Mouse (Mus musculus) right cerebral cortex, postnatal 4 days (tissue): ENCODE results near the gene Fscn1.

ENCODE experiments used
- DNase-seq: peaks from one replicate; pipeline ENCODE4 v3.0.0-alpha.2; 2022

Fscn1 gene

GRCm38 (mm10) chr5:142959576-142960556 is at the start of gene Fscn1:
Fscn1 (plus strand) TSS chr5:142960343.
- peak; percentile 98 for DNase-seq

DNA sequence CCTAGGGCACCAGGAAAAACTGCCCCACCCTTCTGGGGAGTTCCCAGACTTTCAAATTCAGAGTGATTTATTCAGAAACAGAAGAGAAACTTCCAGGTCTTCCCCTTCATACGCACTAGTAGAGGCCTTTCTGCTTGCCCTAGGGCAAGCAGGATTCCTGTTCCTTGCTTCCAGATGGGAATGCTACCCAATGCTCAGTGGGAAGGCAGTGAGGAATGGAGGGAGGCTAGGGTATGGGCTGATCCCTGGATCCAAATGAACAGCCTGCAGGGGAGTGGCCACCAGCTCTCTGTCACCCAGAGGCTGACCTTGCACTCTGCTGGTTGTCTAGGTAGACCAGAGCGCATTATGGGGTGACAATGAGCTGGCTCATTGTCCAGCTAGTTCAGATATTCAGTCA is 48.5 kb upstream of the Fscn1 start:
- DNase-seq: no peak

- no peak for DNase-seq
Observed at GRCm38 (mm10) chr5:142912320-142912719, 47.8 kb upstream of the Fscn1 start.

DNA sequence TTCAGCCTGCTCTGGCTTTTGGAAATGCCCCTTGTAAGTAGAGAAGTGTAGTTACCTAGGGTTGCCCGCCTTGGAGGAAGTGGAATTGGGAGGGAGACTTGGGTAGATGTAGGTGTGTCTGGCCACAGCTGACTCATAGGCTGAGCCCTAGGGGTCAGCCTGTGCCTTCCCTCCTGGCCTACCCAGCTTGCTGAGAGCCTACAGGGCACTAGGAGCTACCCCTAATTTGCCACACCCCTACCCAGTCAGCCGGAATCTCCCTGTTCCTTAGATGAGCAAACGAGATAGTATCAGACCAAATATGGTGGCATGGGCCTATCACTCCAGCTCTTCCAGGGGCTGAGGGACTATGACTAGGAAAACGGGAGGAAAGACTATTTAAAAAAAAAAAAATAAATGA is 47.4 kb upstream of the Fscn1 start:
- DNase-seq: no peak

GRCm38 (mm10) chr5:142915231-142915630 is 44.9 kb upstream of the Fscn1 start:
- DNase-seq: no peak

DNA sequence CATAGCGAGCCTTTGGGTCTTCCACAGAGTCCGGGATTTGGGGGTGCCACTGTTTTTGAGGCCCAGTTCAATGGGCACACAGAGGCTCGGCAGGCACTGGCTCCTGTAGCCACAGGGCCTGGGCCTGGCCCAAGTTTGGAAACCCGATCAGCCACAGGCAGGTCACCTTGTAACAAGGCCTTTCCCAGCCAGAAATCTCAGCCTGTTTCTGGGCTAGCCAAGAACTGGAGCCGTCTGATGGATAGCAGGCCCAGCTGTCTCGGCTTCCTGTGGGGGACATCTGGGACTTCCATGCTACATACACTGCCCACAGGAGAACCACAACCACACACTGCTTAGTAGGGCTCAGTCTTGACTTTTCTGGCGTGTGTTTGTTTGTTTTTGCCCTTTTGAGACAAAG is 43.5 kb upstream of the Fscn1 start:
- no peak for DNase-seq

- no peak for DNase-seq
Observed at GRCm38 (mm10) chr5:142917402-142917801, 42.7 kb upstream of the Fscn1 start.

GRCm38 (mm10) chr5:142920311-142921073 is 39.7 kb upstream of the Fscn1 start:
- DNase-seq: no peak

- DNase-seq: no peak
Observed at GRCm38 (mm10) chr5:142921074-142921459, 39.1 kb upstream of the Fscn1 start.

DNA sequence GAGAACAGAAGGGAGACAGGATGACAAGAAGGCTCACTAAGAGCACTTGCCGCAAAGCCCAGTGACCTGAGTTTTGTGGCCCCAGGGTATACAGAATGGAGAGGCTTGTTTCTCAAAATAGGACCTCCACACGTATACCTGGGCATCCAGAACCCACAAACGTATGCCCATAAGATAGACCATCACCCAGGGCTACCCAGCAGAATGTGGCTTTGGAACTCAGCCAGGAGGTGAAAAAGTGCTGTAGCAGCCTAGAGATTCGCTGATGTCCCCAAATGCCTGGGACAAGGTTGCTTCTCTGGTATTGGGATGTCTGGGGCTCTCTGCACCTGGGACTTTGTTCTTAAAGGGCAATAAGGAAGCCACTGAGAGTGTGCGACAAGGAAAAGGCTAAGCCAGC is 37.9 kb upstream of the Fscn1 start:
- no peak for DNase-seq

DNA sequence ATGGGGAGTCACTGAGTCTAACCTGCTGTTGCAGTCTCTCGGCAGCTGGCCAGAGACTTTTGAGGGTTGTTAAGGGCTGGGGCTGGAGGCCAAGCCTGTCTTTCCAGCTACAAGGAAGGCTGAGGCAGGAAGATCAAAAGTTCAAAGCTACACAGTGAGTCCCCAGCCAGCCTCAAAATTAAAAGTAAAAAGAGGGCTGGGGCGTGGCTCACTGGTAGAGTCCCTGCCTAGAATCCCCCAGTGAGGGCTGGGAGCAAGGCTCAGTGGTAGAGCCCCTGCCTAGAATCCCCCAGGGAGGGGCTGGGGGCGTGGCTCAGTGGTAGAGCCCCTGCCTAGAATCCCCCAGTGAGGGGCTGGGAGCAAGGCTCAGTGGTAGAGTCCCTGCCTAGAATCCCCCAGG is 36.4 kb upstream of the Fscn1 start:
- no peak for DNase-seq

DNA sequence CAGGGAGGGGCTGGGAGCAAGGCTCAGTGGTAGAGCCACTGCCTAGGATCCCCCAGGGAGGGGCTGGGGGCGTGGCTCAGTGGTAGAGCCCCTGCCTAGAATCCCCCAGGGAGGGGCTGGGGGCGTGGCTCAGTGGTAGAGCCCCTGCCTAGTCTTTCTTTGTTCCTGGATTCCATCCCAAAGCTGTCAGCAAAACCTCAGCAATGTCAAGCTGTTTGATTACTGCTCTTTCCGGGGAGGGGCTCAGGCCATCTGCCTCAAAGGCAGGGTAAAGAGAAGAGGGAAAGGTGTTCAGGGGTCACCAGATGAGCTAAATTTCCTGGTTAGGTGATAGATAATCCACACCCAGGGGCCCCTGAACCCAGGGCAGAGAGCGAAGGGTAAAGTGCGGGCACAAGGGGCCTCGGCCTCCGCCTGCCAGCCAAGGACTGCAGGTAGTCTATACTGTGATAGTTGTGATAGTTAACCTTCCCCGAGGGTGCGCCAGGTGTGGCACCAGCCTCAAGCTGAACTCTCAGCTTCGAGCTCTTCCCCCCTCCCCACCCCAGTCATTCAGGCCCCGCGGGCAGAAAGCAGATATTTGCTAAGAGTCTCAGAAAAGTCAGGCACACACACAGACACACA is 35.7 kb upstream of the Fscn1 start:
- no peak for DNase-seq

GRCm38 (mm10) chr5:142926204-142926939 is 33.8 kb upstream of the Fscn1 start:
- no peak for DNase-seq

- DNase-seq: no peak
Observed at GRCm38 (mm10) chr5:142926940-142927228, 33.3 kb upstream of the Fscn1 start.

DNA sequence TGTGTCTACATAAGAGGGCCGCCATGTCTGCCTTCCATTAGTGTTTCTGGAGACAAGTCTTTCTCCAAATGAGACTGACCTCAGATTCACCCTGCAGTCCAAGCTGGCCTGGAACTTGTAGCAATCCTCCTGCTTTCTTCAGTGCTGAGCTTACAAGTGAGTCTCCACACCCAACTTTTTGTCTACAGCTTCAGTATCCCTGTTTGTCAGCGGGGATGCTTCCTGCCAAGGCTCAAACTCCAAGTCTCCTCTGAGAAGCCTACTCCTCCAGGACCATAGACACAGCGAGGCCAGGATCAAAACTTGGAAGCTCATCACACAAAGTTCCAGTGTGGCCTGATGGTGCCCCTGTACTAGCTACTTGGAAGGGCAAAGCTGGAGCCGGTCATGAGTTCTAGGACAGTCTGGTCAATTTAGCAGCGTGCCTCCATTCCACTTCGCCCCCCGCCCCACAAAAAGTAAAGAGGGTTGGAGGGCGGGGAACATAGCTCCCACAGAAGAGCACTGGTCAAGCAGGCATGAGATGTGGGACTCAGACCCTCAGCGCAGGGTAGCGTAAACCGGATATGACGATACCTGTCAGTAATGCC is 32.7 kb upstream of the Fscn1 start:
- no peak for DNase-seq

- DNase-seq: peak; percentile 56
Observed at GRCm38 (mm10) chr5:142928749-142929399, 31.3 kb upstream of the Fscn1 start.

GRCm38 (mm10) chr5:142929400-142929752 is 30.8 kb upstream of the Fscn1 start:
- DNase-seq: no peak

DNA sequence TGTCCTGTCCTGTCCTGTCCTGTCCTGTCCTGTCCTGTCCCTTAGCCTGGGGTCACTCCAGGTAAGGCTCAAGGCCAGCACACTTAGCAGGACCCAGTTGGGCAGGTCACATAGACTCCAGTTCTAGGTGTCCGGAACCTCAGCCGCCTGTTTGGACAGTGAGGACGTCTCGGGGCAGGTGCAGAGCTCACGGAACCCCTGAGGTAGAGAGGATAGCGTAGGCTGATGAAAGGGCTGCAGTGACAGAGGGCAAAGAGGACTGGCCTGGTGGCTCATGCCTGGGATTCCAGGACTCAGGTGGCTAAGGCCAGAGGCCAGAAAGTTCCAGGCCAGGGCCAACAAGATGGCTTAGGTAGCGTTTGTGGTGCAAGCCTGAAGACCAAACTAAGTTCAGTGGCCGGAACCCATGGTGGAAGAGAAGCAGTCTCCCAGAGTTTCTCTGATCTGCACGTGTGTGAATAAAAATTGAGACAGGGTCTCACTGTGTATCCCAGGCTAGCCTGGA is 28.9 kb upstream of the Fscn1 start:
- DNase-seq: no peak

DNA sequence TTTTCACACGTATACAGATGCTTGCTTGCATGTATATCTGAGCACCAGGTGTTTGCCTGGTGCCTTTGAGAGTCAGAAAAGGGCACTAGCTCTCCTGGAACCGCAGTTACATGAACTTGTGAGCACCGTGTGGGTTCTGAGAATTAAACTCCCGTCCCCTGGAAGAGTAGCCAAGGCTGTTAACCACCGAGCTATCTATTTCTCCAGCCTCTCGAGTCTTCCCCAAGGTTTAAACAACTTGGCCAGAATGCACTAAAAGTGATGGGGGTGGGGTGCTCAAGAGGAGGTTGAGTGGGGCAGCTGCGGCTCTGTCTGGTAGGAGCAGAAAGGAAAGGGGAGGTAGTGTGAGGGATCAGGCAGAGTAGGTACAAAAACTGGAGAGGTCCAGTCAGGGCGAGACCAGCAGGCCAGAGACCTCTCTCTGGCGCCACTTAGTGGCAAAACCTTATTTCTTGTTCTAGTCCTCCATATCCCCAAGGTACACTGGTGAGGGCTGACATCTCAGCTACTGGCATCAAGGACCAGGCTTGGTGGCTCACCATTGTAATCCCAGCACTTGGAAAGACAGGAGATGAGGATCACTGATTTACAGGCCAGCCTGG is 28.0 kb upstream of the Fscn1 start:
- peak; percentile 30 for DNase-seq

GRCm38 (mm10) chr5:142932731-142933130 is 27.4 kb upstream of the Fscn1 start:
- no peak for DNase-seq

- peak; percentile 45 for DNase-seq
Observed at GRCm38 (mm10) chr5:142935642-142936335, 24.4 kb upstream of the Fscn1 start.
